Mouse (Mus musculus) stomach, postnatal 0 days (tissue): Measurements from ENCODE around the gene Reps2.

ENCODE experiments used
- CTCF ChIP-seq: IDR thresholded peaks from 2 replicates; pipeline ENCODE4 v1.5.1; 2016; ENCODE audit warnings: antibody characterized with exemption, low read depth, mild to moderate bottlenecking, moderate library complexity
- EP300 ChIP-seq: optimal IDR thresholded peaks from 2 replicates; pipeline ENCODE3; 2016; ENCODE audit warnings: antibody characterized with exemption

- TF ChIP-seq CTCF (no peak), EP300 (no peak)
Measured at GRCm38 (mm10) chrX:162660182-162660581, 16.7 kb upstream of the Reps2 start.
